Mouse (Mus musculus): Measurements from ENCODE around the gene Magi1. TPM values are rescaled to one million over a fixed set of nuclear protein-coding genes. Genes with fewer than 3 reads are reported as not detected.
A peak's percentile ranks its signal among the peaks of the same experiment; 100 is the strongest.

The Magi1 gene
- polyA plus RNA-seq, 1 experiment, result 56.4 TPM

DNA sequence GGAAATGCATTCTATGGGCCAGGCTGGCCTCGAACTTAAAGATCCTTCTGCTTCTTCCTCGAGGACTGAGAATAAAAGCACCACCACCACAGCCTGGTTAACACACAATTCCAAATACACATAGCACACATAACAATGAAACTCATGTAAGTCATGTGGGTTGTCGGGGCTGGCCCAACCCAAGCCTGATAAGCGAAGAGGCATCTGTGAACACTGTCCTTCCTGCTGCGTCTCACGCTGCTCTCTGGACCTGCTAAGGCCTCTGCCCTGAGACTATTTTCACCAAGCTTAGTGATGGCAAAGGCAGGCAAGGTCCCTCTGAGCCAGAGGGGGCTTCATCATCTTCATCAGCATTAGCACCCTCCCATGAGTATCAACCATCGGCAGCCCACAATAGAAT lies 360.8 kb downstream of the Magi1 start:
- no peak for DNase-seq (ENCODE audit: extremely low spot score in 1 of 2, low spot score in 1 of 2)

DNA sequence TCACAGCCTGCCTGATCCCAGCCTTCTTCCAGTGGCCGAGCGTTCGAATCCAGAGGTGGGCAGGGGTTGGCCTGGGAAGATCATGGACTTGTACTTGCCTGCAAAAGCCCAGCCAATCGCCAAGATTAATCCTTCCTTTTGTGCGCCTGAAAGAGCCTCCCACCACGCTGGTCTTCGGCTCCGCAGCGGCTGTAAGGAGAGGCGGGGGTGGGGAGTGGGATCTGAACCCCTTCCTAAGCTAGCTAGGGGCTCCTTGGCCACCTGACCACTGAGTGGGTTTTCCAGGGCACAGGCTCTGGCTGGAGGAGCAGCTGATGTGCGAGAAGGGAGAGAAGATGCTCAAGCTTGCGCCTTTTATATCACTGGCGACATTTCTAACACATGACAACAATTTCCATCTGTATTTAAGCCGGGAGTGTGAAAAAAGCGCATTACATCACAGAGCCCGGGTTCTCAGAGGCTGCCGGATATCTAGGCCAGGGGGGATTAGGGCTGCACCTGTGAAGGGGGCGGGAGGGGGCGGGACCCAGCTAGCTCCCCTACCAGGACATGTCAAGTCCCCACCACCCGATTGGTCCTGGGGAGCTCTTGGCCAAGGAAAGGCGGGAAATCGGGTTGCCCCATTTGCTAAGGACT lies 370.4 kb downstream of the Magi1 start:
- peak; percentile 36 to 54 for DNase-seq (ENCODE audit: extremely low spot score in 1 of 2, low spot score in 1 of 2)

DNA sequence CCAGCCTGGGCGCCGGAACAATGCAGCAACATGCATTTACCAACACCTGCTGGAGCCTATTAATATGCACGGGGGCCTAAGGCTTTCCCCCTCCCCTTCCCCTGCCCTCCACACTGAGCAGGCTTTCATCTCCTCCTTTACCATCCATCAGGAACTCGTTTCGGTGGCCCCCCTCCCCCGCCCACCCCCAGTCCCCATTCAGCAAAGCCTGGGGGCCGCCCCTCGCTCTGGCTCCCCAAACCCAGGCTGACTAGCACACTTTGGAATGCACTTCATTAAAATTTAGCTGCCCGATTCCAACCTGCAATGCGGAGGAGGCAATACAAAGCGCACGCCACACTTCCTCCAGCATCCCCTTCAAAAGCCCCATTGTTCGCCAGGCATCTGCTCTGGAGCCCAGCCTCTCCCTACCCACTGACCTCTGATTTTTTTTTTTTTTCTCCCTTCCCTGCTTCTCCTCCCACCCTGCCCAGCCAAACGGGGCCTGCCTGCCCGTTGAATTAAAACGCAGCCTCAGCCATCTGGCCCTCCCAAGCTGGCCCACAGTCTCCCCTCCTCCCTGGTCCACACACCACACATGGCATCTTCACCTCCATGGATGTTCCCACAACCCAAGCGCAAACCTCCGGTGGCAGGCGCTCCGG lies 371.0 kb downstream of the Magi1 start:
- DNase-seq (ENCODE audit: extremely low spot score in 1 of 2, low spot score in 1 of 2), result peak; percentile 13 to 66

DNA sequence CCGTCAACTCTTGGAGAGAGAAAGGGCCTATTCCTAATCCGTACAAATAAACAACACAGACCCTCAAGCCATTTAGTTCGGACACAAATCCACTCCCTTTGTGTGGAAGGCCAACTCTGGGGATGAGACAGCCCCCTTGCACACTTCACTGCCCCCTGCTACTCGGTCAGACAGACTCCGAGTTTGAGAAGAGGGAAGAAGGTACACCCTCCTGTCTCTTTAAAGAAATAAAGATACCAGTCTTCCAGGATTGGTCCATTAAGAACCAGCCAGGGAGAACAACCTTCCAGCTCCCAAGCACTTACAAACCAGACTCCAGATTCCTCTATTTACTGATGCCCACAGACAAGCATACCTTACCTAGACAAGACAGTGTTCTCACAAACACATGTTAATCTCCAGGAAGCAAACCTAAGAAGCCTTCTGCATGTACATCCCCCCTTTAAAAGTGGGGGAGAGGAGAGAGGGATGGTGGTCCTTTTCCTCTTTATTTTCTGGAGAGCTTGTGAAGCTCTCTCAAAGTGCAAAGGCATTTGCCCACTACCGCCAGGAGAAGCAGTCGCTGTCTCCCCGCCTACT lies 371.6 kb downstream of the Magi1 start:
- peak; percentile 33 to 48 for DNase-seq (ENCODE audit: extremely low spot score in 1 of 2, low spot score in 1 of 2)

DNA sequence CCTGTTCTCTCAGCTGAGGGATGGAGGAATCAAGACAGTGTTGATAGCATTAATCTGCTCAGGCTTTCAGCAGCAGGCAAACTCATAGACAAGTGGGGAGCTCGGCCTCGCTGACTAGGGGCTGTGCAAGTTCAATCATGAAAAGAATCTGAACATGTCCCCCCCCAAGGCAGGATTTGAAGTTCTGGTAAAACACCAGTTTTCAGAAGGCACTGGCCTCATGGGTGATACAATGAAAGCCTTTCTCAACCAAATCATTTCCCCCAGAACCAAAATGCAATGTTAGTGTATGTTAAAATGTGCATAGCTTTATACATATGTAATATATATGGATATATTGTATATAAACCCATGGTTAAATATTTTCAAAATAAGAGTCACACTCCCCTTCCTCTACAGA lies 372.3 kb downstream of the Magi1 start:
- DNase-seq (ENCODE audit: extremely low spot score in 1 of 2, low spot score in 1 of 2), result no peak

DNA sequence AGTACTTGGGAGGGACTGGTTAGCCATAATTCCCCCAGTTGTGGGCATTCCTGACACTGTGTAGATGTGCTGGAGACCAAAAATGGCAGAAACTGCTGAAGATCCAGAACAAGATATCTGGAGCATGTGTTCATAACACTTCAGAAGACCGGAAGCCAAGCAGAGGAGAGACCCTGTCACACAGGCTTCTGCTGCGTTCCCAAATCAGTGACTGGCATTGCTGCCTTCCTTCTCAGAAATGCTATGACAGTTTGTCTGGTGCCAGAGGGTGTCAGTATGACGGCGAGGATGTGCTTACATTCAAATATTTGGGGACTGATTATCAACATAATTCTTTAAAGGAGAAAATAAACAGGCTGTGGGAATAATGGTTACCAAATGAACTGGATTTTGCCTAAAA lies 373.7 kb downstream of the Magi1 start:
- no peak for DNase-seq (ENCODE audit: extremely low spot score in 1 of 2, low spot score in 1 of 2)

DNA sequence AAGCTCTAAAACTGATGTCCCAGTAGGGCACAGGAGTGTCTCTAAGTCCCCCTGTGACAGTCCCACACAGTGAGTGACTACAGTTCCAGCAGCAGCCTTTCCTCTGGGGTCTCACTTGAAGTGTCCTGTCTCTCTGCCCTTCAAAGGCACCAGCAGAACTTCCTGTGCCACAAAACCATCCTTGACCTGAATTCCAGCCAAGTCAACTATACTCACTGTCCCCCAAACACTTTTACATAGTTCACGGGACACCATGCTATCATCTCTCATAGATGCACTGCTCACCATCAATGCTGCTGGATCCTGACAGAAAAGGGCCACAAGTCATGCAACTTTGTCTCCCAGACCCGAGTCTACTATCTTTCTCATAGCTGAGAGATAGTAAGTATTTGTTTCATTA lies 378.7 kb downstream of the Magi1 start:
- DNase-seq (ENCODE audit: extremely low spot score in 1 of 2, low spot score in 1 of 2), result no peak

DNA sequence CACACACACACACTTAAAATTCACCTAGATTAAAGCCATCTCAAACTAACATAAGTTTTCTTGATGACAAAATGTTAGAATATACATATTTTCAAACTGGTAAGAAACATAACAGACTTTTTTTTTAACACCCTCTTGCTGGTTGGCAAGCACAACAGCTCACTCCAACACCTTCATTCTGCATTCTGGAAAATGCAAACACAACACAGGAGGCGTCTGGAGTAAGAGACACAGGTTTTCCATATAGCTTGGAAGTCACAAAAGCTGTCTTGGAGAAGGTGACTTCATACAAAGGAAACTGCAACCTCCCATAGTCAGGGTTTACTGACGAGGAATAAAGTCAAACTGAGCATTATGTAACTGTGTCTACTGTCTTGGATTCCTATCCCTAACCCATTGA lies 381.5 kb downstream of the Magi1 start:
- no peak for DNase-seq (ENCODE audit: extremely low spot score in 1 of 2, low spot score in 1 of 2)

DNA sequence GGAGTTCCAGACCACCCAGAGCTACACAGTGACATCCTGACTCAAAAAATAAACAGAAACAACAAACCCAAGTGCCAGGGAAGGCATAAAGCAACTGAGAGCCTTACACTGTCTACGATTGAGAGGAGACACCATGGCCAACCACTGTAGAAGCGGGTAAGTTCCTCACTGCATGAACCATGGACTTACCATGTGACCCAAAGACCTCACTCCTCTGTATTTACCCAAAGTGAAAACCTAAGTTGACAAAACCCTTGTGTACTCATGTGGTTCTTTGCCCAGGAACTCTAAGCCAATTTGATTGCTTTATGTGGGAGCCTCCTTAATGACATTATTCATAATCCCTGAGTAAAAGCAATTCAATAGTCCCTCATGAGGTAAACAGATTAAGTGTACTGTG lies 382.3 kb downstream of the Magi1 start:
- DNase-seq (ENCODE audit: extremely low spot score in 1 of 2, low spot score in 1 of 2), result no peak

DNA sequence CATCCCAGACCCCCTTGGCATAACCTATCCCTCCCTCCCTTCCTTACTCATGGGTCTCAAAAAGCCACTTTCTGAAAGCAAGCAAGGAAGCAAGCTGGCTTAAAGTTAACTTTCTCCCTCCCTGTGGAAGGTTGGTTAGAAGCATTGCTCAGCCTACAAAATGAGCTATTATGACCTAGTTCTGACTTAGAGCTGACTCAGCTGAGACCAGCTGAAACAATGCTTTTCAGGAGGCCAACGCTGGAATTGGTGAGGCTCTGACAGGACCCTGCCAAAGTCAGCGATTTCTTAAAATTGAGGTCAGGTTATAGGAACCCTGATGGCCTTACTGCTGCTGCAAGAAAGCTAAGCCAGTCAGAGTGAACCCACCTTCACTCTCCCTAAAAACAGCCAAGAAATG lies 386.2 kb downstream of the Magi1 start:
- DNase-seq (ENCODE audit: extremely low spot score in 1 of 2, low spot score in 1 of 2), result no peak

DNA sequence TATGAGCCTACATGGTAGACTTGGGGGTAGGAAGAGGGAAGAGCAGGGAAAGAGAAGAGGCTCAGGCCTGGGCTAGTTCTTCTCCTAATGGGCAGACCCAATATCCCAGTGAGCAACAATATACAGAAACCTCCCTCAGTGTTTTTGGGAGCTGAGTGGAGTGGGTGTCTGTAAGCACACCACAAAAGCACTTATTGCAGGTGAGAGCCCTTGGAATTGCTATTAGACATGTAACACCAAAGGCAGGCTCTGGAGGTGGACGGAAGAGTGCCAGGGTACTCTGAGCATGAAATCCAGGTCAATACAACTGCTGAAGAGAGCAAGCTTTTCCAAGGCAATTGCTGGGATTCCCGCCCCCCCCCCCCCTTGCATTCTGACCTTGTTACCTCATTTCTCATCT lies 388.0 kb downstream of the Magi1 start:
- no peak for DNase-seq (ENCODE audit: extremely low spot score in 1 of 2, low spot score in 1 of 2)

DNA sequence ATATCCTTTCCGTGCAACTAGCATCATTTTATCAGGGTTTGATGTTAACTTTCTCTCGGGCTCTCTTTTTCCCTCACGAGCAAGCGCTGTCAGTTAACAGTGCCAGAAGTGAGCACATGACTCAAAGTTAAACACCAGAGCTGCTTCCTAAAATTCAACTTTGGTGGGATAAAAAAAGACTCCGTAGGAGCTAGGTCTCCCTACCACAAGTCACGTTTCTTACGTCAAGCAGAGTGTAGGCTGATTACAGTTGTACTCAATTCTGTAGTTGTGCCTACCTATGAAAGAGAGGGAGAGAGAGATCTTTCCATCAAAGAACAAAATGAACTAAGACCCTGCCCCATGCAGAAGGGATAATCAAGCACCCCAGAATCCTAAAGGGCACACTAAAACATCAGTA lies 389.8 kb downstream of the Magi1 start:
- DNase-seq (ENCODE audit: extremely low spot score in 1 of 2, low spot score in 1 of 2), result no peak

DNA sequence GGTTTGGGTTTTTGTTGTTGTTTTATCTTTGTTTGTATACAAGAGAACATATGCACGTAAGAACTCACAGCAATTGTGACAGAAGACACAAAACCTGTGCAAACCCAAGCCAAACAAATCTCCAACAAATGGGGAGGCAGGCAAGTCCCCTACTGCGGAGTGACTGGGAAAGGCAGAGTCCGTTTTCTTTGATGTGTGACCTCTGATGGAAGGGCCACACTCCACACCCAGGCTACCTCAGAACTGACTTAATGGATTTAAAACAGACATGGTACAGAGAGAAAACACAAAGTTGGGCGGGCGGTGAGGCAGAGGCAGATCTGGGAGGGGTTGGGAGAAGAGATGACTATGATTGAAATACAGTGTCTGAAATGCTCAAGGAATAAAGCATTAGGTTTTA lies 390.8 kb downstream of the Magi1 start:
- no peak for DNase-seq (ENCODE audit: extremely low spot score in 1 of 2, low spot score in 1 of 2)

DNA sequence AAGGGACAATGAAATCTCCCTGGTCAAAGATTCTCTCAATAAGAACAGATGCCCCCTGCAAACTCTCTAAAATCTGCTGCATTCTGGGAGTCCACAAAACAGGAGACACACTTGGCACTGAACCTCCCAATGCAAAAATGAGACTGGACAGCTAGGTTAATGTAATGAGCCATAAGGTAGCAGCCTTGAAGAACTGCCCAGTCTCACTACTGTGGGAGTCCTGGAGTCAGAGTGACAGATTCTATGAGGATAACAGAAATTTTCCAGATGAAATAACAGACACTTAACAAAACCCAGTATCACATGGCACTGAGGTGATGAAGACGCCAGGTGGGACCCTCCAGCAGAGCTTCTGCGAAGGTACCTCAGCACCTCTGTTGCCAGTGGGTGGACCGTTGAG lies 393.7 kb downstream of the Magi1 start:
- DNase-seq (ENCODE audit: extremely low spot score in 1 of 2, low spot score in 1 of 2), result no peak

DNA sequence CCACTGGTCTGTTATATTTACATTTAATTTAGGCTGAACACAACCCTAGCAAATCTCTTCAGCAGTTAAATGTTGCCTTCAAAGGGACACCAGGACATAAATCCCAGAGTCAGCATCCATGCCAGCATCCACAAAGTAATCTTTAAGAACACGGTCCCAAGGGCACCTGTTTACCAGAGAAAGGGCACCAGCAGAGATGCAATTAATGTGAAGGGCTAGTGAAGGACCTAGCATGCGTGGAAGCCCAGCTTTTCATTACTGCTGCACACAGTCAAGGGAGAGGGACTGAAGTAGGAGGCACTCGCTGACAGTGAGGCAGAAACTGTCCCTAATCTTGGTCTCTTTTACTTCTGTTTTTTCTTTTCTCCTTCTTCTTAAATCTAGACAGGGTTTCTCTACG lies 406.4 kb downstream of the Magi1 start:
- no peak for DNase-seq (ENCODE audit: extremely low spot score in 1 of 2, low spot score in 1 of 2)

DNA sequence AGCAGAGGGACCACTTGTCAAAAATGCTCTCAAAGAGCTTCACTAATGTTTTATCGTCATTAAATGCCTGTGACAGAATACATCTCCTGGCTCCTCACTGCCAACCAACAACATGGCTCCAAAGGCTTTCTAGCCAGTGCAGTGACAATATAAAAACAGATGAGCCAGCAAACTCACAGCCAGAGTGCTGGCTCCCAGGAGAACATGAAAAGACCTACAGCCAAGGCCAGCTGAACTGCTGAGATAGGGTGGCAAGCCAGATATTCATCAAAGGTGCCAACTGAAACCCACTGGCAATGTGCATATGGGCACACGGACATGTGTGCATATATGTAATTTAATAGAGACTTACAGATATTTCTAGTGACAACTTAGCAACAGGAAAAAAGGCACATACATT lies 408.8 kb downstream of the Magi1 start:
- no peak for DNase-seq (ENCODE audit: extremely low spot score in 1 of 2, low spot score in 1 of 2)

DNA sequence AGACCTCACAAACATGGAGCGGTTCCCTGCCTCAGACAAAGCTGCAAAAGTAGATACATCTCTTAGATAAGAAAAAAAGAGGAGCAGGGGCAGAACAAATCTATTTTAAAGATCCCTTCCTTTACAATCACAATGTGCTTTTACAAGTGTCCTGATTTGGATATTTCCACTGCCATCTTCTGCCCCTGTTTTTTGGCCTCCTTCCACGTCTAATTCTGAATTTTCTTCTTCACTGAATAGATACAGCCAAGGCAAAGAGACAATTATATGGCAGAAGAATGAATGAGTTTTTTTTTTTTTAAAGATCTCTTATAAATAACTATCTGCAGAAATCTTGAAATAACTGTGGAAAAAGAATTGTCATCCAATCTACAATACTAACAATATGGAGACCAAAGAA lies 409.3 kb downstream of the Magi1 start:
- peak in 1 of 2 experiments; percentile 49 for DNase-seq (ENCODE audit: extremely low spot score in 1 of 2, low spot score in 1 of 2)

DNA sequence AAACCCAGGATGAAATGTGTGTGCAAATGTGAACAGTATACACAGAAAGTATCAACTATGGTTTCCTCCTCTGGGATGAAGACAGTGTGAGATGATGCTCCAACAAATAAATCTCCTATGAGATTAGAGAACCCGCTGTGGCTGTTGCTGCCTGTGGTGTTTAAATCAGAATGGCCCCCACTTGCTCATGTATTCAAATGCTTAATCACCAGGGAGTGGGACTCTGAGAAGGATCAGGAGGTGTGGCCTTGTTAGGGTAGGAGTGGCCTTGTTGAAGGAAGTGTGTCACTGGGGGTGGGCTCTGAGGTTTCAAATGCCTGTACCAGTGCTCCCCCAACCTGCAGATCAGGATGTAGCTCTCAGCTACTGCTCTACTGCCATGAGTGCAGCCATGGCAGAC lies 410.2 kb downstream of the Magi1 start:
- DNase-seq (ENCODE audit: extremely low spot score in 1 of 2, low spot score in 1 of 2), result no peak

DNA sequence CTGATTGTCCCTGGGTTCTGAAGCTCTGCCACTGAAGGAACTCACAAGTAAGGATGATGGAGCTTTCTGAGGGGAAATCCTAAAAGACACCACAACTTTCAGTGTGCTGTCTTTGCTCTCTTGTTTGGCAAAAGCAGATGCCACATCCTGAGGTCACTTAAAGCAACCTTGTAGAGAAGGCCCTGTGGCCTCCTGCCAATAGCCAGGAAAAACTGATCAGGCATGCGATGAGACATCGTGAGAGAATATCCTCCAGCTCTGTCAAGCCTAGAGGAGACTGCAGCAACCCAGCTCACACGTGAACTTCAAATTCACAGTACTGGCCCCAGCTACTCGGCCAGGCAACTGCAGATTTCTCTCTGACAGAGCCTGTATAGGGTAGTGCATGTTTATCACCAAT lies 412.2 kb downstream of the Magi1 start:
- no peak for DNase-seq (ENCODE audit: extremely low spot score in 1 of 2, low spot score in 1 of 2)

DNA sequence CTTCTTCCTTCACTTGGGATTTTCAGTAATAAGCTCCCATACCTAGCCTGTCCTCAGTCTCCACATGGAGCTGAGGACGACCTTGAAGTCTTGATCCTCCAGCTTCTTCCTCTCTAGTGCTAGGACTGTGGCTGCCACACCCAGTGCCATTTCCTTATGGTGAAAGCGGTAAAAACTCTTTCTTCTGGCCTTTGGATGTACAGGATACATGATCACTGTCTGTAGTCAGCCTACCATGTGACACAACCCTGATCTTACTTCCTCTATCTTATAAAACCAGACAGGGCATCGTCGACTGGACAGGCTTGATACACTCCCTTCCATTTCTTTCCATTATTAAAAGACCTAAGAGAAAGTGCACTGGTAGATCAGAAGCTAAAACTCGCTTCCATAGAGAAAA lies 413.7 kb downstream of the Magi1 start:
- DNase-seq (ENCODE audit: extremely low spot score in 1 of 2, low spot score in 1 of 2), result no peak

DNA sequence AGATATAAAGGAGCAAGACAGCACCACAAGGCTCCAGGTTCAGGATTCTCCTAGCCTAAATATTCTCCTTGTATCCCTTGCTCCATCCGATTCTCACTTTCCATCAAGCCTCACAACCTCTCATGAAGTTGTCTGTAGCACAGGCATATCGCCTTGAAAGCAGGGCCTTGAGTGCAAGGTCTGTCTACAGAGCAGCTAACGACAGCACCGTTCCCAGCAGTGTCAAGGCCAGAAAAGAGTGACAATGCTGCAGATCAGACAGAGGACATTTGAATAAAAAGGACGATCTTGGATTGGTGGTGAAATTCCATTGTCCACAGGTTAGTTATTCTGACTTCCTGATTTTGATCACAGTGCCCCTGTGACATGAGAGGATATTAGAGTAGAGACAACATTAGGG lies 421.5 kb downstream of the Magi1 start:
- DNase-seq (ENCODE audit: extremely low spot score in 1 of 2, low spot score in 1 of 2), result no peak

DNA sequence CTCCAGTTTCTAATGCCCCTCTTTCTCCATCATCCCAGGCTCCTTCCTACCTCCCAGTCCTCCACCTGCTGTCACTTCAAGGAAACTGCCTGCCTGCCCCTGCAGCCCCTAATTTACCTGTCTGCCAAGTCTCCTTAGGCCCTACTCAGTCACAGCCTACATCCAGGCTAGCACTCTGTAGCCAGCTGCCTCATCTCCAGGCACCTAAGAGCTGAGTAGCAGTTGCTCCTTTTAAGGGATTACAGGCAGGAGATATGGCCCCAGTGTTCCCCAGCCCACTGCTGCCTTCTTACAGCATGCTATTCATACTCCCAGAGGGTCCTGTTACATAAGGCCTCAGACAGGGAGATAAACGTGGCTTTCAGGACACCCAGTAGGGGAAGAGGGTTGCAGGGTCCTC lies 426.9 kb downstream of the Magi1 start:
- no peak for DNase-seq (ENCODE audit: extremely low spot score in 1 of 2, low spot score in 1 of 2)

Data from frontal cortex, adult 2 months (tissue).